Mouse (Mus musculus): ENCODE results near the gene Bicd2.

Bicd2 gene

GRCm38 (mm10) chr13:49326246-49327206 lies 14.9 kb upstream of the Bicd2 start:
- WGBS = 59% methylated on average over 6 of the region's 6 CpGs

- 53% methylated on average over 4 of the region's 4 CpGs for WGBS
Observed at GRCm38 (mm10) chr13:49328101-49328500, 13.3 kb upstream of the Bicd2 start.

GRCm38 (mm10) chr13:49333250-49333649 lies 8.1 kb upstream of the Bicd2 start:
- 78% methylated on average over 2 of the region's 2 CpGs for WGBS

DNA sequence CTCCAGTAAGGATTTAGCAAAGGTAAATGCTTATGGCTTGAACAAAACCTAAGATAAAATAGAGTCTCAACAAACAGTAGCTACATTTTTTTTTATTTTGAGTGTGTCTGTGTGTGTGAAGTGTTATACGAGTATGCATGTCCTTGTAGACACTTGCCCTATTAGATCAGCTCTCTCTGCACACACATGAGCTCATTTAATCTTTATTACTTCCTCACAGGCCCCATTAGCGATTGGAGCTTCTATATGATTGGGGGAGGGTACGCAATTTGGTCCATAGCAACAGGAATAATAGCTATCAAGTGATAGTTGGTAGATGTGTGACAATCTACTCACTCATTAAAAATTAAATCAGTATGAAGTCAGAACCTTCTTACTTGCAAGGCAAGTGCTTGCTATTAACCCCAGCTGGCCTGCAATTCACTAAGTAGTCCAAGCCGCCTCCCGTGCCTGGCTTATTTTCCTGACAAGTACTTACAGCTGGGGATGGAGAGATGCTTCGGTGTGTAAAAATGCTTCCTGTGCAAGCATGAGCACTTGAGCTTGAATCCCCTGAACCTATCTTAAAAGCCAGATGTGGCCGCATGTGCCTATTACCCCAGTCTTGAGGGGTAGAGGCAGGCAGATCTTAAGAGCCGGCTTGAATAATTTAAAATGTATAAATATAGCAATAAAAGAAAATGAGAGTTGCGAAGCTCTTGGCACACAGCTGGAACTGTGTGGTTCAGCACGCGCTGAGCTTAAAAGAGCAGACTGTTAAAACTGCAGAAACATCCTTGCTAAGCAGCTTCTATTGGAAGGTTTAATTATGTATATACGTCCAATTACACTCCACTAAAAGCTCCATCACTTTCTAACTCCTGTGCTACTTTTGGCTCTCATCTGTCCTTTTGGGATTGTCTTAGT lies 6.1 kb upstream of the Bicd2 start:
- 67% methylated on average over 12 of the region's 12 CpGs for WGBS

DNA sequence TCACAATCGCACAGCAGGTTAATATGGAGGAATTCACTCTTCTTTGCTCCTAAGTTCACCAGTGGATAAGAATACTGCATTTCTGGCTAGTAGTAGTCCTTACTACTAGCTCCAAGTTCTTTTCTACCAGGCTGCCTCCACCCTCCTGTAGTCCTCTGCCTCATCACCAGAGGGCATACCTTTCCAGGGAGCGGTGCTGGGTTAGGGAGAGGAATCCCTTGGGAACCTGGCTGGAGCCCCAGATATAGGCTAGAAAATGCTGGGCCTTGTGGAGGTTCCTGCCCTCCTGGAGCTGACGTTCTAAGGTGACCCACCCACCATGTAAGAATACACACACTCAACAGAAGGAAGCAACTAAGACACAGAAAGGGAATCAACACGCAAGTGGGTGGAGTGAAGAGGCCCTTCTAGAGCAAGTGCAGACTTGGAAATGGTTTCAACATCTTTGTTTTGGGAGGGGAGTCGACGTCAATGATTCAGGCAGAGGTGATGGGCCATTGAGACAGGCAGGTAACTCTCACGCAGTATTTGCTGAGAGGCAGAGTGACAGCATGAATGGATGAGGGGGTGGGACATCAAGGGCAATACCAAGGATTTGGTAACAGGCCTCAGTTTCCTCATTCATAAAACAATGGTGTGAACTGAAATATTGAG lies 2.4 kb upstream of the Bicd2 start:
- WGBS = 66% methylated on average over 7 of the region's 7 CpGs

DNA sequence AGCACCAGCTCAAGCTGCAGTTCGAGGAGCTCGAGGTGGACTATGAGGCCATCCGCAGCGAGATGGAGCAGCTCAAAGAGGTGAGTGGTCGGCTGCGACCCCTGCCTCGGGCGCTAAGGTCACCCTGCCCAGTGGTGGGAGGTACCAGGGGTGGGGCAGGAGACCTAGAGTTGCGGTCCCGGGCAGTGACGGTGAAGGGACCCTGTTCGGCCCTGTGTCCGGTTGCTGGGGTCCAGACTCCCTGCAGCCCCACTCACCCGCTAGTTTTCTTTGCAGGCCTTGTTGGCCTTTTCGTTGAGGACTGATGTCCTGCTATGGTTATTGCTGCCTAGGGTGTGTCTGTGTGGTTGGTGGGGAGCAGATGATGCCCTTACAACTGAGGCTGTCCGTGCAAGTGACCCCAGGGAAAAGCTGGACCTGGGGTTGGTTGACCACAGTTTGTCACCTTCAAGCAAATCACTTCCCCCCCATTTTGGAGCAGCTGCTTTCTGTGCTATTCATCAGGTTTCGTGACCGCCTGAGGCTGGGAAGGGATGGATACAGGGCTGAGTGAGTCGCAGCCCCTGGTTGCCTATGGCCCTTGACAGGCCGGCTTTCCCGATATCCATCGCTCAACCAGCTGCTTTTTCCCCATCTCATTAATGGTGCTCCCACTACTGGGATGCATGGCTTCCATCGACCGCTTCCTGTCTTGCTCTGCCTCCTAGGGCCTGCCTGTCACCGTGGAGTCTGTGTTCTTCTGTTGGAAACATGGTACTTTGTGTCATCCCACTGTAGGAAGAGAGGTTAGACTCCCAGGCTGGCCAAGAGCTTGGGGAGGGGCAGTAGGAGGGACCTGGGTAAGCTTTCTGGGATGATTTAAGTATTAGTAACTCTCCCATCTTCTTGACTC lies 692 bp downstream of the Bicd2 start:
- WGBS = 1% methylated on average over 25 of the region's 25 CpGs

GRCm38 (mm10) chr13:49344567-49344966 lies 3.2 kb downstream of the Bicd2 start:
- WGBS = 50% methylated on average over 8 of the region's 8 CpGs

DNA sequence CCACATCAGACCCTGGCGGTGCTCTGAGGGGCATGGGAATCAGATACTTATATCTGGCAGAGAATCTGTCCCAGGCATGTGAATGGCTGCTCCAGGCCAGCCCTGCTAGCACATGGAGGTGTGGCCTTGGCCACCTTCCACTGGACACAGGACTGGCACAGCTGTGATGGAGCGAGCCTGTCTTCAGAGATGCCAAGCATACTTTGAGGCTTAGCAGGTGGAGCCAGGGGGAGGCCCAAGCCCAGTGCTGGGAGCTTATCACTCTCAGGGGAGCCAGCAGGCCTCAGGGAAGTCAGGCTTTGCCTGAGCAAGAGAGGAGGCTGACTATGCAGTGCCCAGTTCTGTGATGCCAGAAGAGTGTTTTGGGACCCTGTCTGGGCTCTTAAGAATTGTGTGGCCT lies 4.1 kb downstream of the Bicd2 start:
- WGBS = 48% methylated on average over 2 of the region's 2 CpGs

- 56% methylated on average over 2 of the region's 2 CpGs for WGBS
Observed at GRCm38 (mm10) chr13:49348522-49348921, 7.1 kb downstream of the Bicd2 start.

DNA sequence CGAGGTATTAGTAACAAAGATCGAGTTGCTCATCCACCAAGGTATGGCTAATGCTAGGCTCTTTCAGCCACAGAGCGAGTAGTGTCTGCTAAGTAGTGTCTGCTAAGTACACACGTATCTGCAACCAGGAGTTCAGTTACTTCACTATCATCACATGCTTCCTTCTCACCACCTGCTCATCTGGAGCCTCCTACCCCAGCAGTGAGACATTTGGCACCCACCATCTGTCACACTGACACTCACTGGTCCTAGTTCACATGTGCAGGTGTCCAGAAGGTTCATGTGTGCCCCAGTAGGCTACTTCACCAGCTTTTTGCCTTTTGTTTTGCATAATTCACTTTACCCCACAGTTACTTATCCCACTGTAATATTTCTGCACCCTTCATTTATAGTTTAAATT lies 8.0 kb downstream of the Bicd2 start:
- 79% methylated on average over 4 of the region's 4 CpGs for WGBS

DNA sequence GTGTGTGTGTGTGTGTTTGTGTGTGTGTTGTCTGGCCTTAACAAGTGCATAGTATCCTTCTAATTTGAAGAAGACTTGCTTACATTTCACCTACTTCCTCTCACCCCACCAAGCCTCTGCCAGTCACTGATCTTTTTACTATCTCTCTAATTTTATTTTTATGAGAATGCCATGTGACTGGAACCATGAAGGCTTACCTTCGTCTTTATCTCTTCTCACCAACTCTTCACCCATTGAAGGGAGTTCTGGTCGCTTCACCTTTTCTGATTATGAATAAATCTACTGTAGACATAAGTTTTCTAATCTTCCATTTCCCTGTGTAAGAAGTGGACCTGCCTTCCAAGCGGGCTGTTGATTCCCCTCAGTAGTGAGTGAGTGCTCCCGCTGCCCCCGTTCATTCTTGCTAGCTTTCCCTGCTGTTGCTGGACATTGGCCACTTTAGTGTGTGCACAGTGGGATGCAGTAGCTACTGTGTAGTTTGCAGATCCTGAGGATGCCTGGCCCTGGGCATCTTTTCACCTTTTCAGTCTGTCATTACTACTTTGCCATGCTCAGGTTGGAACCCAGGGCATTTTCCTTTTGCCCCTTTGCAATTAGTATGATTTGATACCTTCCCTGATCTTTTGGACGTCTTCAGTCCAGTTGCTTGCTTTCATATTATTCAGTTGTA lies 8.6 kb downstream of the Bicd2 start:
- WGBS = 84% methylated on average over 6 of the region's 6 CpGs

DNA sequence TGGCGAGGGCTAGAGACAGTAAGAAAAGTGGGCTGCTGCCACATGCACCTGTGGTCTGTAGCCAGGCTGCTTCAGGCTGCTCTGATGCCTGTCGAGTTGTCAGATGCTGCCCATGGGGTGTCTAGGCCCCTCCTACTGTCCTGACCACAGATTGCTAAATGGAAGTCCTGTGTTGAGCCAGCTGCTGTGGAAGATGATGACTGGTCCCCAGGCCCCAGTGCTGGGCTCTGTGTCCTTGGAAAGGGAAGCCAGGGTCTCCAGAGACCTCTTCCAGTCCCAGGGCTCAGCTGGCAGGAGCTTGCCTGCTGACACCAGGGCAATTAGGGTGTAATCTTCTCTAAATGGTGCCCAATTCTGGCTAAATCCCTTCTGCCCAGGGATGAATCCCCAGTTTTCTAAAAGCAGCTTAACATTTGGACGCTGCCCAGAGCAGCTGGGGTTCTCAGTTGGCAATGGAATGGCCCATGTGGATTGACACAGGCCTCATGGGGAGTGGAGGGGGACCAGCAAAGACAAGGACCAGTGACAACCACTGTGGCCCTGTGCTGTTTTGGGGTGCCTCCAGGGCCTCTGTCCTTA lies 11.3 kb downstream of the Bicd2 start:
- 32% methylated on average over 3 of the region's 3 CpGs for WGBS

DNA sequence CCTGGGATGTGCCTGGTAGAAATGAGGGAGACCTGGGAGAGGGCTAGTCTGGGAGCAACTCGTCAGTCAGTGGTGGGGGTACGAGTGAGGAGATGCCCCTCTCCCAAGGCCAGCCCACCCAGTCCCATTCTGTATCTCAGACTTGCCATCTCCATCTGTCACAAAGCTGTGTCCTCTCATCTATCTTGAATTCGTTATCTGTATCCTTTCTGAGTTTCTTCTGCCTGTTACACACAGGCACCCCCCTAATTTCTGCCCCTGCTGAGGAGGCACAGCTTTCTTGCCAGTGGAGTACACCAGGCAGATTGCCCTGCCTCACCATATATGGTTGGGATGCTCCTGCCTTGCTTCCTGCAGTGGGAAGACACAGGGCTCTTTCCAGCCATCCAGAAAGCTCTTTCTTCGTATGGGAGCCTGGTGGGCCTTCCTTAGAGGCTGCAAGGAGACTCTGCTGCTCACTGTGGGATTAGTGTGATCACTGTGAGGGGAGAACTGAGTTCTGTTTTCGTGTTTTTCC lies 12.7 kb downstream of the Bicd2 start:
- WGBS = 37% methylated on average over 5 of the region's 5 CpGs

- 66% methylated on average over 11 of the region's 11 CpGs for WGBS
Observed at GRCm38 (mm10) chr13:49355461-49356061, 14.2 kb downstream of the Bicd2 start.

DNA sequence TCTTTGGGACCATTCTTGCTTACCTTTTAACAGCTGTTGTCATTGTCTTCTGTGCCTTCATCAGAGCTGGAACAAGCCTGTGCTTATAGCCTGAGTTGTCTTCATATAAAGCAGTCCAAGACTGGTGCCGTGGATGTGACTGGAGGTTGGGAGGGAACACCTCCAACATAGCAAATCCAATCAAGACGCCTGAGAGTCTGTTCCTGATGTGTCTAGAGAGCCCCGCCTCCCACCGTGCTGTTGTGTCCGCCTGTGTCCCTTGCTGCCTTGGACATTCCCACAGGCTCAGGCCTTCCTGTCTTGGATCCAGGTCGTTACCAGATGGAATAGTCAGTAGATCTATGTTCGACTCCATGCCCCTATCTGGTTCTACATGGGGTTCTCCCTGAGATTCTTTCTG lies 14.7 kb downstream of the Bicd2 start:
- 67% methylated on average over 7 of the region's 7 CpGs for WGBS

DNA sequence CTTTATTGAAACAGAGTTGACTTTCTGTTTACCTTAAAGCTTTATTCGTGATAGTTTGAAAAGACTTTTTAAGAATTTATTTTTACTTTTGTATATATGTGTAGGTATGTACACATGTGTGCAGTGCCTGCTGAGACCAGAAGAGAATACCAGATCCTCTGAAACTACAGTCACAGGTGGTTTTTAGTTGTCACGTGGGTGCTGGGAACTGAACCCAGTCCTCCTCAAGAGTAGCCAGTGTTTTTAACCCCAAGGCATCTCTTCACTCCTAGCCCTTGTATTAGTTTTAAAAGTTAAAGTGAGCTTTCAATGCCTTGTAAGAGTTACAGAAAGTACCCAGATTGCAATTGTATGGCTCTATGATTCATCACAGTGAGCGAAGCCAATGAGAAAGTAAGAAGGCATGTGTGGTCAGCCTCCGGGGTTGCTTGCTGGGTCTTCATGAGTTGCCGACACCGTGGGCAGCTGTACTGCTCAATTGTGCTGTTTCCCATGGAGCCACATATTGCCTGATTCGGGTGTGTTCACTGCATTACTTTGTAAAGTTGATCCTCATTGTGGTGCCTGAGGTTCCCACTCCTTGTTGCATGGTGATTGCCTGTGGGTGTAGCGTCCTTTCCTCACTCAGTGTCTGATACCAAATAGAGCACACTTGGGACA lies 16.1 kb downstream of the Bicd2 start:
- WGBS = 89% methylated on average over 8 of the region's 8 CpGs

- WGBS = 96% methylated on average over 3 of the region's 3 CpGs
Observed at GRCm38 (mm10) chr13:49358184-49358583, 16.8 kb downstream of the Bicd2 start.

- 35% methylated on average over 3 of the region's 3 CpGs for WGBS
Observed at GRCm38 (mm10) chr13:49360906-49361406, 19.6 kb downstream of the Bicd2 start.

DNA sequence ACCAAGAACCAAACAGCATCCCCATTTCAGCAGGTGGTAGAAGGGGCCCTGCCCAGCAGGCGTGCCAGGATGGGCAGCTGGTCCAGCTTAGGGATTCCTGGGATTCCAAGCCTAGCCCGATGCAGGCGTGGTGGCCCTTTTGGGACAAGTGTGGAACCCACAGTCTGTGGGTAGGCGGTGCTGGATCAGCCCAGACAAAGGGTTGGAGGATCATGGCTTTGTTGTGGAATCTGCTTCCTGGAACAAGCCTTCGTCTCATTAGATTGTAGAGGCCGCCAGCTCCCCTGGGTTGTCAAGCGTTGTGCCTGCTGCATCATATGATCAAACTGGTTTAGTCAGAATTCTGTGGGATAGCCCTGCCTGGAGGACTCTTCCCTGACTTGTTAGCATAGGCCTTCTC lies 21.0 kb downstream of the Bicd2 start:
- 55% methylated on average over 7 of the region's 7 CpGs for WGBS

Data from cerebral cortex, adult 2 months (tissue).